In genomic region chr8:94978593-94979319, GRCm38 (mm10) we compare ENCODE assay signal across 13 mouse cellular contexts. TPM values are rescaled to one million over a fixed set of nuclear protein-coding genes. Genes with fewer than 3 reads are reported as not detected.
DNase-seq lines count a peak whose midpoint lies in the region; ATAC-seq and TF ChIP-seq lines count a peak whose summit lies in the region.
"Had no signal": no experiment of that assay in that cellular context is flagged by ENCODE, and none has a peak within 500 bp of the region (broad histone marks: within the 10 kb centered on the region; RNA-seq: fewer than 3 reads in every experiment).

No protein-coding gene starts in this region.

- H3K9me3 ChIP-seq in forebrain, postnatal 0 days (ENCODE audit: low read length) = no peaks in the 10 kb centered on the region
- no peaks in the 10 kb centered on the region for H3K9me3 ChIP-seq in megakaryocyte, embryonic 14.5 days

- no peaks in the 10 kb centered on the region for H3K36me3 ChIP-seq in kidney, adult 2 months (ENCODE audit: control insufficient read depth, insufficient read depth, low read length)
- H3K36me3 ChIP-seq in forebrain, postnatal 0 days (ENCODE audit: insufficient read depth) = no peaks in the 10 kb centered on the region
- H3K36me3 ChIP-seq in megakaryocyte, embryonic 14.5 days (replicated peaks; ENCODE audit: low read length) = no peaks in the 10 kb centered on the region

- TF ChIP-seq CTCF in kidney, adult 2 months (conservative IDR thresholded peaks at IDR 0.05; ENCODE audit: insufficient read depth, insufficient read length, low read depth, low read length) = no peak
- TF ChIP-seq CTCF in forebrain, postnatal 0 days (IDR thresholded peaks at IDR 0.05; ENCODE audit: low read depth) = no peak
- no peak for TF ChIP-seq CTCF in gastrocnemius, adult 2 months (IDR thresholded peaks at IDR 0.05)

- peaks cover 56% of the 10 kb centered on the region for H3K4me1 ChIP-seq in kidney, adult 2 months (ENCODE audit: control insufficient read depth, insufficient read depth, low read length)
- H3K4me1 ChIP-seq in forebrain, postnatal 0 days (ENCODE audit: insufficient read depth) = peaks cover 24% of the 10 kb centered on the region
- peaks cover 99% of the 10 kb centered on the region for H3K4me1 ChIP-seq in megakaryocyte, embryonic 14.5 days

- H3K4me2 ChIP-seq in forebrain, postnatal 0 days (ENCODE audit: low read depth) = 0 out of 2 replicates have a peak overlapping the region, but pooled peaks have one; percentile 15

- no peak for DNase-seq in kidney, adult 2 months
- no peak for DNase-seq in kidney, adult 9 months
- DNase-seq in forebrain, postnatal 0 days = no peak
- no peak for DNase-seq in left cerebral cortex, adult 18-20 months (ENCODE audit: low spot score in 2 of 2)
- no peak for DNase-seq in gastrocnemius, adult 2 months
- DNase-seq in thymus, postnatal 4 days = no peak
- DNase-seq: adrenal gland, postnatal 10 days; cerebellum, postnatal 36 days; lung, postnatal 10 days had no signal

- no peak for TF ChIP-seq POLR2A in kidney, adult 2 months (IDR thresholded peaks at IDR 0.05; ENCODE audit: low read depth, low read length)

- H3K9ac ChIP-seq in forebrain, postnatal 0 days = no peak overlapping the region

- H3K4me3 ChIP-seq in kidney, adult 2 months (ENCODE audit: insufficient read depth, low read depth, low read length) = peak overlapping the region; percentile 79
- H3K4me3 ChIP-seq in forebrain, postnatal 0 days (ENCODE audit: low read depth, low read length) = no peak overlapping the region
- peak overlapping the region; percentile 91 for H3K4me3 ChIP-seq in megakaryocyte, embryonic 14.5 days (replicated peaks)
- no peak overlapping the region for H3K4me3 ChIP-seq in gastrocnemius, adult 2 months

- 31% methylated on average over 13 of the region's 13 CpGs for WGBS in kidney, adult 2 months
- WGBS in forebrain, postnatal 0 days = 60% methylated on average over 13 of the region's 13 CpGs

- H3K27me3 ChIP-seq in kidney, adult 2 months (replicated peaks; ENCODE audit: control insufficient read depth, insufficient read depth, low read length) = no peaks in the 10 kb centered on the region
- H3K27me3 ChIP-seq in forebrain, postnatal 0 days (ENCODE audit: insufficient read depth, low read length) = no peaks in the 10 kb centered on the region
- peaks cover 3% of the 10 kb centered on the region for H3K27me3 ChIP-seq in megakaryocyte, embryonic 14.5 days (replicated peaks)

- peak overlapping the region; percentile 100 for H3K27ac ChIP-seq in kidney, adult 2 months (ENCODE audit: insufficient read depth, low read depth, low read length)
- no peak overlapping the region for H3K27ac ChIP-seq in forebrain, postnatal 0 days (ENCODE audit: low read depth, low read length)
- no peak overlapping the region for H3K27ac ChIP-seq in gastrocnemius, adult 2 months

- peak; percentile 23 for ATAC-seq in CD4-positive, CD25-positive, alpha-beta regulatory T cell, adult 4 months
- no peak for ATAC-seq in forebrain, postnatal 0 days
- ATAC-seq: inflammation-experienced regulatory T-cells, adult 6 months had no signal

- intact Hi-C loops in gastrocnemius, adult 2 months (cut with DNase I) = no loop called here

RNA-seq across cellular contexts. Expression of gene Adgrg1, which starts 4.2 kb away (rescaled TPM):
- polyA plus RNA-seq in kidney, adult 2 months (2012; rRNA removed) = 342 and 447 TPM in 2 replicates
- 1 to 10 TPM; 4.6 to 8.4 TPM for polyA plus RNA-seq in CD4-positive, CD25-positive, alpha-beta regulatory T cell, adult 4 months (2017; shearing (Covaris generic))
- 107 and 188 TPM in 2 replicates for total RNA-seq in forebrain, postnatal 0 days (2014; rRNA removed)
- 79.8 and 101 TPM in 2 replicates for polyA plus RNA-seq in forebrain, postnatal 0 days (2015; fragmentation: Nextera tagmentation; extraction: Ambion mirVana)
- 388 and 1,147 TPM in 2 replicates for polyA plus RNA-seq in megakaryocyte, embryonic 14.5 days (2012; ENCODE audit: insufficient read depth, low replicate concordance)
- 10 to 100 TPM; 81.2 to 81.3 TPM for total RNA-seq in left cerebral cortex, adult 18-20 months (2021)
- total RNA-seq in gastrocnemius, adult 2 months (2021) = 10 to 100 TPM; 20.7 to 27.4 TPM

RNA-seq across cellular contexts. Expression of gene Adgrg3, which starts 38.7 kb away (rescaled TPM):
- polyA plus RNA-seq in kidney, adult 2 months (2012; rRNA removed) = 9.9 and 12.7 TPM in 2 replicates
- polyA plus RNA-seq in CD4-positive, CD25-positive, alpha-beta regulatory T cell, adult 4 months (2017; shearing (Covaris generic)) = under 1 TPM in 1 of 2 experiments, not detected in 1; 0.51 TPM
- 0.67 and 1.2 TPM in 2 replicates for total RNA-seq in forebrain, postnatal 0 days (2014; rRNA removed)
- 0.47 and 0.69 TPM in 2 replicates for polyA plus RNA-seq in forebrain, postnatal 0 days (2015; fragmentation: Nextera tagmentation; extraction: Ambion mirVana)
- polyA plus RNA-seq in megakaryocyte, embryonic 14.5 days (2012; ENCODE audit: insufficient read depth, low replicate concordance) = 111 and 126 TPM in 2 replicates
- total RNA-seq in left cerebral cortex, adult 18-20 months (2021) = under 1 TPM; 0.30 to 0.87 TPM
- under 1 TPM; 0.28 to 0.43 TPM for total RNA-seq in gastrocnemius, adult 2 months (2021)

RNA-seq across cellular contexts. Expression of gene Adgrg5, which starts 55.3 kb away (rescaled TPM):
- polyA plus RNA-seq in kidney, adult 2 months (2012; rRNA removed) = 0.56 and 2.6 TPM in 2 replicates
- 1 to 10 TPM in 1 of 2 experiments, under 1 TPM in 1; 0.97 to 1.4 TPM for polyA plus RNA-seq in CD4-positive, CD25-positive, alpha-beta regulatory T cell, adult 4 months (2017; shearing (Covaris generic))
- total RNA-seq in forebrain, postnatal 0 days (2014; rRNA removed) = 0.10 TPM in 1 of 2 replicates, not detected in the other
- polyA plus RNA-seq in forebrain, postnatal 0 days (2015; fragmentation: Nextera tagmentation; extraction: Ambion mirVana) = 0.06 and 0.12 TPM in 2 replicates
- polyA plus RNA-seq in megakaryocyte, embryonic 14.5 days (2012; ENCODE audit: insufficient read depth, low replicate concordance) = 1.2 and 1.8 TPM in 2 replicates
- total RNA-seq in left cerebral cortex, adult 18-20 months (2021) = not detected
- under 1 TPM in 1 of 2 experiments, not detected in 1; 0.28 TPM for total RNA-seq in gastrocnemius, adult 2 months (2021)
- total RNA-seq: gastrocnemius, adult 18-20 months had no signal

Comparison
In these comparisons a context has a peak if more than half of its experiments do, and no peak if none do; other contexts are left out.
1. H3K4me3 ChIP-seq: peak in kidney, adult 2 months (single experiment) and megakaryocyte, embryonic 14.5 days (single experiment); none in forebrain, postnatal 0 days (single experiment) and gastrocnemius, adult 2 months (single experiment).